Mouse (Mus musculus): ENCODE data around the gene Arfgef2. TPM values are rescaled to one million over a fixed set of nuclear protein-coding genes. Genes with fewer than 3 reads are reported as not detected.

Gene Arfgef2
- 4.5 TPM in 2 replicates for polyA plus RNA-seq (2015; fragmentation: Nextera tagmentation; extraction: Ambion mirVana)

- ATAC-seq (ENCODE audit: insufficient number of reproducible peaks, low FRiP score, low TSS enrichment, low read depth) = peak; percentile 86
- Histone ChIP-seq H3K4me1 (peaks cover 13% of the 10 kb centered on the region), H3K27ac (replicated peaks) (peak within 1 kb of the TSS; percentile 81), H3K4me3 (replicated peaks) (peak within 1 kb of the TSS; percentile 88), H3K4me2 (replicated peaks) (peak within 1 kb of the TSS; percentile 89), H3K27me3 (no peaks in the 10 kb centered on the region), H3K9me3 (replicated peaks) (no peaks in the 10 kb centered on the region), H3K9ac (peak within 1 kb of the TSS; percentile 62), H3K36me3 (no peaks in the 10 kb centered on the region)
- under 1% methylated on average over 74 of the region's 76 CpGs for WGBS
These were observed at the start of gene Arfgef2 for GRCm38 (mm10) chr2:166805250-166806172. Arfgef2 (plus strand) TSS chr2:166805588.

- no peak overlapping the region for H3K4me3 ChIP-seq (replicated peaks)
- H3K9me3 ChIP-seq (replicated peaks) = no peaks in the 10 kb centered on the region
- no peaks in the 10 kb centered on the region for H3K36me3 ChIP-seq
- H3K9ac ChIP-seq = no peak overlapping the region
- no peaks in the 10 kb centered on the region for H3K27me3 ChIP-seq
- no peaks in the 10 kb centered on the region for H3K4me1 ChIP-seq
- WGBS = 27% methylated on average over 3 of the region's 3 CpGs
- no peak overlapping the region for H3K27ac ChIP-seq (replicated peaks)
- ATAC-seq (ENCODE audit: insufficient number of reproducible peaks, low FRiP score, low TSS enrichment, low read depth) = peak; percentile 70
- H3K4me2 ChIP-seq (replicated peaks) = no peak overlapping the region
These were observed 47.4 kb upstream of the Arfgef2 start for GRCm38 (mm10) chr2:166757969-166758368.

GRCm38 (mm10) chr2:166764051-166764450, 41.3 kb upstream of the Arfgef2 start:
- H3K4me3 ChIP-seq (replicated peaks) = no peak overlapping the region
- H3K9ac ChIP-seq = no peak overlapping the region
- H3K9me3 ChIP-seq (replicated peaks) = no peaks in the 10 kb centered on the region
- no peak overlapping the region for H3K4me2 ChIP-seq (replicated peaks)
- H3K27ac ChIP-seq (replicated peaks) = peak overlapping the region; percentile 69; the same call in 1 of the 2 replicates
- ATAC-seq (ENCODE audit: insufficient number of reproducible peaks, low FRiP score, low TSS enrichment, low read depth) = no peak; the same call in 1 of the 2 replicates
- H3K36me3 ChIP-seq = no peaks in the 10 kb centered on the region
- WGBS = 23% methylated on average over 5 of the region's 5 CpGs
- peaks cover 10% of the 10 kb centered on the region for H3K4me1 ChIP-seq
- H3K27me3 ChIP-seq = no peaks in the 10 kb centered on the region

GRCm38 (mm10) chr2:166767591-166767990, 37.8 kb upstream of the Arfgef2 start:
- H3K4me2 ChIP-seq (replicated peaks) = no peak overlapping the region
- 74% methylated on average over 9 of the region's 9 CpGs for WGBS
- no peak overlapping the region for H3K4me3 ChIP-seq (replicated peaks)
- peaks cover 14% of the 10 kb centered on the region for H3K4me1 ChIP-seq
- no peaks in the 10 kb centered on the region for H3K9me3 ChIP-seq (replicated peaks)
- H3K27me3 ChIP-seq = no peaks in the 10 kb centered on the region
- no peak overlapping the region for H3K27ac ChIP-seq (replicated peaks)
- H3K36me3 ChIP-seq = no peaks in the 10 kb centered on the region
- no peak for ATAC-seq (ENCODE audit: insufficient number of reproducible peaks, low FRiP score, low TSS enrichment, low read depth)
- H3K9ac ChIP-seq = no peak overlapping the region

- no peak for ATAC-seq (ENCODE audit: insufficient number of reproducible peaks, low FRiP score, low TSS enrichment, low read depth)
- H3K9me3 ChIP-seq (replicated peaks) = no peaks in the 10 kb centered on the region
- no peaks in the 10 kb centered on the region for H3K36me3 ChIP-seq
- H3K9ac ChIP-seq = no peak overlapping the region
- no peaks in the 10 kb centered on the region for H3K27me3 ChIP-seq
- H3K4me1 ChIP-seq = peaks cover 4% of the 10 kb centered on the region; the same call in 1 of the 2 replicates
- H3K27ac ChIP-seq (replicated peaks) = no peak overlapping the region
- no peak overlapping the region for H3K4me3 ChIP-seq (replicated peaks)
- H3K4me2 ChIP-seq (replicated peaks) = no peak overlapping the region
- 24% methylated on average over 11 of the region's 11 CpGs for WGBS
These were observed 34.0 kb upstream of the Arfgef2 start for GRCm38 (mm10) chr2:166771396-166771795.

DNA sequence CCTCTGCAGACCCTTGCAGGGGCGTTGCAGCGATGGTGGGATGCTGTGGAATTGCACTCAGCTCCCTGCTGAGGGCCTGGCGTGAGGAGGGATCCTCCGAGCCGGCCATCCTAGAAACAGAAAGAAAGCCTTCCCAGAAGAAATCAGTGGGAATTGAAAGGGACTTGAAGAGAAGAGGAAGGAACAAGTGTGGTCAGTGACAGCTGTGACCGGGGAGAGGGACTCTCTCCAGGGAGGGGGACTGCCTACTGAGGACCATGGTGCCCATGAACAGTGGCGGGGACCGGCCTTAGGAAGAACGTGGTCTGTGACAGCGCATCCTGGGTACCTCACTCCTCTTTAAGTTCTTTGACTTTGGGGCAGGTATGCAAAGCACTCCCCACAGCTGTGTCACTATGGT, 31.8 kb upstream of the Arfgef2 start:
- H3K27me3 ChIP-seq = no peaks in the 10 kb centered on the region
- H3K4me3 ChIP-seq (replicated peaks) = no peak overlapping the region
- no peak for ATAC-seq (ENCODE audit: insufficient number of reproducible peaks, low FRiP score, low TSS enrichment, low read depth)
- no peaks in the 10 kb centered on the region for H3K9me3 ChIP-seq (replicated peaks)
- peaks cover 4% of the 10 kb centered on the region; the same call in 1 of the 2 replicates for H3K4me1 ChIP-seq
- no peak overlapping the region for H3K27ac ChIP-seq (replicated peaks)
- 82% methylated on average over 10 of the region's 10 CpGs for WGBS
- no peak overlapping the region for H3K4me2 ChIP-seq (replicated peaks)
- no peaks in the 10 kb centered on the region for H3K36me3 ChIP-seq
- no peak overlapping the region for H3K9ac ChIP-seq

GRCm38 (mm10) chr2:166774275-166774674, 31.1 kb upstream of the Arfgef2 start:
- Histone ChIP-seq H3K9ac (no peak overlapping the region), H3K36me3 (no peaks in the 10 kb centered on the region), H3K27me3 (no peaks in the 10 kb centered on the region), H3K4me1 (peaks cover 4% of the 10 kb centered on the region; the same call in 1 of the 2 replicates), H3K4me3 (replicated peaks) (no peak overlapping the region), H3K4me2 (replicated peaks) (no peak overlapping the region), H3K27ac (replicated peaks) (no peak overlapping the region), H3K9me3 (replicated peaks) (no peaks in the 10 kb centered on the region)
- no peak for ATAC-seq (ENCODE audit: insufficient number of reproducible peaks, low FRiP score, low TSS enrichment, low read depth)
- WGBS = 87% methylated on average over 10 of the region's 10 CpGs

DNA sequence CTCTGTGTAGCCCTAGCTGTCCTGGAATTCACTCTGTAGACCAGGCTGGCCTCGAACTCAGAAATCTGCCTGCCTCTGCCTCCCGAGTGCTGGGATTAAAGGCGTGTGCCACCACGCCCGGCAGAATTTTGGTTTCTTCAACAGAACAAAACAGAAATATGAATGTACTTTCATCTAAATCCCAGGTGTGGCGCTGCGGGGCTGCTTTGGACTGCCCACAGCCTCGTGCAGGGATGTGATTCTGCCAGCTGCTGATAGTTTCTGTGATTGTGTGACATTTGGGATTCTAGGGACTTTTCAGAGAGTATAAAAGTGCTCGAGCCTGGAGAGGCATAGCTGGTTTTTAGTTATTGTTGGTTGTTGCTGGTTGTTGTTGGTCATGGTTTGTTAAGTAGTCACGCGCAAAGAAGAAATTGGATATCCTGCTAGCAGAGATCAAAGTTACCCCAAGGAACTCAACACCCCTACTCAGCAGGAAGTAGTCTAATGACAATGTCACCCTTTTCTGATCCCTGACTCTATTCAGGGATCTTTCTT, 30.0 kb upstream of the Arfgef2 start:
- WGBS = 49% methylated on average over 11 of the region's 11 CpGs
- no peak for ATAC-seq (ENCODE audit: insufficient number of reproducible peaks, low FRiP score, low TSS enrichment, low read depth)
- H3K4me2 ChIP-seq (replicated peaks) = no peak overlapping the region

GRCm38 (mm10) chr2:166776272-166776671, 29.1 kb upstream of the Arfgef2 start:
- 45% methylated on average over 1 of the region's 2 CpGs for WGBS
- ATAC-seq (ENCODE audit: insufficient number of reproducible peaks, low FRiP score, low TSS enrichment, low read depth) = no peak
- Histone ChIP-seq H3K27me3 (no peaks in the 10 kb centered on the region), H3K4me1 (peaks cover 13% of the 10 kb centered on the region; the same call in 1 of the 2 replicates), H3K36me3 (no peaks in the 10 kb centered on the region), H3K4me3 (replicated peaks) (no peak overlapping the region), H3K27ac (replicated peaks) (no peak overlapping the region), H3K4me2 (replicated peaks) (no peak overlapping the region), H3K9me3 (replicated peaks) (no peaks in the 10 kb centered on the region), H3K9ac (no peak overlapping the region)

More for the DNA sequence above, 30.0 kb upstream of the Arfgef2 start:
- Histone ChIP-seq H3K4me1 (peaks cover 7% of the 10 kb centered on the region; the same call in 1 of the 2 replicates), H3K4me3 (replicated peaks) (no peak overlapping the region), H3K36me3 (no peaks in the 10 kb centered on the region), H3K9ac (no peak overlapping the region), H3K27me3 (no peaks in the 10 kb centered on the region), H3K27ac (replicated peaks) (peak overlapping the region; percentile 69; the same call in 1 of the 2 replicates), H3K9me3 (replicated peaks) (no peaks in the 10 kb centered on the region)

GRCm38 (mm10) chr2:166779956-166780355, 25.4 kb upstream of the Arfgef2 start:
- Histone ChIP-seq H3K27ac (replicated peaks) (no peak overlapping the region), H3K36me3 (no peaks in the 10 kb centered on the region), H3K4me1 (peaks cover 10% of the 10 kb centered on the region; the same call in 1 of the 2 replicates), H3K9ac (no peak overlapping the region), H3K4me2 (replicated peaks) (no peak overlapping the region), H3K27me3 (no peaks in the 10 kb centered on the region), H3K4me3 (replicated peaks) (no peak overlapping the region), H3K9me3 (replicated peaks) (no peaks in the 10 kb centered on the region)
- WGBS = 54% methylated on average over 8 of the region's 8 CpGs
- ATAC-seq (ENCODE audit: insufficient number of reproducible peaks, low FRiP score, low TSS enrichment, low read depth) = no peak

DNA sequence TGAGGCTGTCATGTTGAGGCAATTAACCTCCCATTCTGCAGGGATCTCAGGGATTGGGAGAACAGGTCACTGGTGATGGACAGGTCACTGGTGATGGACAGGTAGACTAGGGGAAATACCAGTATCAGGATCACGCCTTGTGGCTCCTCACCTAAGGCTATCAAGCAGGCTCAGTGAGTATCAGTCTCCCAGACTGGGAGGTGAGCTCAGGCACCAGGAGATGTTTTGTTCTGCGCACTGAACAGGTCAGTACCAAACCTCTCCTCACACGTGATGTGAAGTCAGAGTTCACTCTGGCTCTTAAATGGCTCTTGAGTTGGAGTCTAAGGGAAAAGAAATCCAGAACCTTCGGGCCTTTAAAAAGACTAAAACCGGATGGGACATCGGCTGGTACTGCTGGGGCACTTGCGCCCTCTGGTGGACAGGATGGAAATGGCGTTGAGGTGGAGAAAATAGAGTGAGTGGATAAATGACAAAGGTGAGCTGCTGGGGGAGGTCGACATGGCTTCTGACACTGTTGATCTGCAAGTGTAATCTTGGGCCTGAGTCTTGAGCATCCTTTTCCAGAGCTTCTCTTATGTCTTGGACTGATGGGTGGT, 24.3 kb upstream of the Arfgef2 start:
- H3K36me3 ChIP-seq = no peaks in the 10 kb centered on the region
- ATAC-seq (ENCODE audit: insufficient number of reproducible peaks, low FRiP score, low TSS enrichment, low read depth) = no peak
- no peaks in the 10 kb centered on the region for H3K27me3 ChIP-seq
- no peak overlapping the region for H3K4me2 ChIP-seq (replicated peaks)
- no peak overlapping the region; the same call in 1 of the 2 replicates for H3K9ac ChIP-seq
- peaks cover 16% of the 10 kb centered on the region for H3K4me1 ChIP-seq
- WGBS = 11% methylated on average over 9 of the region's 9 CpGs
- no peak overlapping the region for H3K27ac ChIP-seq (replicated peaks)
- no peak overlapping the region for H3K4me3 ChIP-seq (replicated peaks)
- H3K9me3 ChIP-seq (replicated peaks) = no peaks in the 10 kb centered on the region

Measured in embryonic facial prominence, embryonic 15.5 days (tissue).